Mouse (Mus musculus): ENCODE measurements around the gene Masp1.

DNA sequence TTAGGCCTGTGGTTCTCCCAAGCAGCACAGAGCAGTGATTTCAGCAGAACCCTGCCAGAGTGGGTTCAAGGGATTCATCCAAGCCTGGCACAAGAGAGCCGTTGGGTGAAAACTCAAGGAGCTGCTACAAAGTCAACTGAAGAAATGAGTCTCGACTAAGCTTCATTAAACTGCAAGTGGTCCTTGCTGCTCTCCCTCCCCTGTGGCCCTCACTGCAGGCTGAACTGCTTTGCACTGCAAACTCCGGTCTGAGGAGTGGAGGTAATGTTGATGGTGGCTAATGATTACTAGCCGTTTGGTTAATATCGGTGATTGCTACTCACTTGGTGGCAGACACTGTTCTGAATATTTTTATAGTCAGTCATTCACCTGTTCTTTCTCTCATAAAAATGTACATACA lies 34.1 kb upstream of the Masp1 start:
- no peak for TF ChIP-seq POLR2A (IDR thresholded peaks at IDR 0.05; ENCODE audit: borderline replicate concordance, extremely low read depth, low read depth, low read length)
- no peak for TF ChIP-seq CTCF (IDR thresholded peaks at IDR 0.05; ENCODE audit: insufficient read depth, low read length)

Measured in lung, adult 2 months (tissue).